Mouse (Mus musculus) yolk sac, embryonic 10.5 days (tissue): ENCODE measurements around the gene Baz1a.
A peak's percentile ranks its signal among the peaks of the same experiment; 100 is the strongest.
"Not testable (repeated sequence)": the region's sequence is repeated elsewhere in the genome, so short reads cannot be mapped to it uniquely, and the experiment has no call there.

Source experiments
- DNase-seq: peaks from one replicate; pipeline ENCODE4 v3.0.0-alpha.2; 2017; ENCODE audit warnings: low spot score

Baz1a gene

DNA sequence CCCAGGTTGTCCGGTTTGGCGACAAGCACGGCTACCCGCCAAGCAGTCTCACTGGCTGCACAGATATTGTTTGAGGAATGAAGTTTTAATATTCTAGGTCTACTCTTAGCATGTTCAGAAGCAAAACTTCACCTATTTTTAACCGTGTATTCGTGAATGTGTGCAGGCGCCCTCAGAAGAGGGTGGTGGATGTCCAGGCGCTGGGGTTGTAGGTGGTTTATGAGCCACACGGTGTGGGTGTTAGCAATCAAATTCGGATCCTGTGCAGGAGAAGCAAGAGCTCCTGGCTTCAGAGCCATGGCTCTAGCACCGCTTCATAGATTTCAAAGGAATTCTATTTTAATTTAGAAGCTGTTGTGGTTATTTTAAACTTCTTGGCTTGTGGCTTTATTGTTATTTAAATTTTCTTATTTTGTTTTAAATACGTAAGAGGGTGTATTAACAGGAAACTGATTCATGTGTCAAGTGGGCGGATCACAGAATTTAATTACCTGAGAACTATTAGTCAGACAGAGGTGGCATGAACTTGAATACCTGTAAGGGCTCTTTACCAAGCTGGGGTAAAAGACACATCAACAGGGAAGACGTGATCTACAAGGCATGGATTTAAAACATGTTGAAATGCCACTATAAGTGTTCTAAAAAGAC is 6.7 kb downstream of the Baz1a start:
- no peak for DNase-seq

DNA sequence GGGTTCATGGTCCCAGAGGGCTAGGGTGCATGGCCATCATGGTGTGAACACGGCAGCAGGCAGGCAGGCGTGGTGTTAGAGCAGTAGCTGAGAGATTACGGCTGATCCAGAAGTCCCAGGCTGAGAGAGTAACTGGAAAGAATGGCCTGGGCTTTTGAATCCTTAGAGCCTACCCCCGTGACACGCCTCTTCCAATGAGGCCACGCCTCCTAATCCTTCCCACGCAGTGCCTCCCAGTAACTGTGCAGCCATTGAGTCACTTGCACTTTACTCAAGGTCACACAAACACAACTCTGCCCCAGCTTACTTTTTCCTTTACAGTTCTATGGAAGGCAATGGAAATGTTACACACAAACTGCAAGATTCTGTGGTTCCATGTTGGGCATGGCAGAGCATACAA is 8.1 kb downstream of the Baz1a start:
- no peak for DNase-seq

DNA sequence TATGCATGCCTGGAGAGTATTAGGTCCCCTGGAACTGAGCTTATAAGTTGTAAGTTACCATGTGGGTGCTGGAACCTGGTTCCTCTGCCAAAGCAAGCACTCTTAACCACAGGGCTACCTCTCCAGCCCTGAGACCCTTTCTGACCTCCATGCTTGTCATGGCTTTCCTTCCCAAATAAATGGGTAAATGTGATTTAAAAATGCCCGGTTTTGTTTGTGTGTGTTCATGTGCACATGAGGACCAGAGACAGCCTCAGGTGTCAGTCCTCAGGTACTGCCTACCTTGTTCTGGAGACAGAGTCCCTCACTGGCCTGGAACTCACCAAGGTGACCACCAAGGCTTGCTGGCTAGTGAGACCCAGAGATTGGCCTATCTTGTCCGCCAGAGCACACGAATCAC is 9.8 kb downstream of the Baz1a start:
- no peak for DNase-seq

DNA sequence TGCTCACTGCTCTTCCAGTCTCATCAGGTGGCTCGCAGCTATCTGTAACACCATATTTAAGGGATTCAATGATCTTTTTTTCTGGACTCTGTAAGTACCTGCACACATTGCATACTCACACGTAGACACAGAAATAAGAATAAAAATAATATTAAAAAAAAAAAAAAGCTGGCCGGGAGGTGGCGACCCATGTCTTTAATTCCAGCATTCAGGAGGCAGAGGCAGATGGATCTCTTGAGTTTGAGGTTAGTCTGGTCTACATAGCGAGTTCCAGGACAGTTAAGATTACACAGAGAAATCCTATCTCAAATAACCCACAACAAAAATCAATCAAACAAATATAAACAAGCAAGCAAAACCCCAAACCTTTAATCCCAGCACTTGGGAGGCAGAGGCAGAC is 10.3 kb downstream of the Baz1a start:
- DNase-seq: no peak

DNA sequence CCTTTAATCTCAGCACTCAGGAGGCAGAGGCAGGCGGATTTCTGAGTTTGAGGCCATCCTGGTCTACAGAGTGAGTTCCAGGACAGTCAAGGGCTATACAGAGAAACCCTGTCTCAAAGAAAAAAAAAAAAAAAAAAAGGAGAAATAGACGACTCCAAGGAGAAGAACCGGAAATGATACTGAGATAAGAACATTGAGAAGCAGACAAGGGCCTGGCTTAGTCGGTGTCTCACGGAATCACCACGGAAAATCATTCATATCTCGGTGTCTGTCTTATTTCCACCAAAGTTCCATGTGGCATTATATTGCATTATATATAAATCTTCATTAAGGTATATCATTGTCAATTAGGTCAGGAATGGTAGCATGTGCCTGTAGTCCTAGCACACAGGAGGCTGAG is 11.6 kb downstream of the Baz1a start:
- not testable (repeated sequence) for DNase-seq

DNA sequence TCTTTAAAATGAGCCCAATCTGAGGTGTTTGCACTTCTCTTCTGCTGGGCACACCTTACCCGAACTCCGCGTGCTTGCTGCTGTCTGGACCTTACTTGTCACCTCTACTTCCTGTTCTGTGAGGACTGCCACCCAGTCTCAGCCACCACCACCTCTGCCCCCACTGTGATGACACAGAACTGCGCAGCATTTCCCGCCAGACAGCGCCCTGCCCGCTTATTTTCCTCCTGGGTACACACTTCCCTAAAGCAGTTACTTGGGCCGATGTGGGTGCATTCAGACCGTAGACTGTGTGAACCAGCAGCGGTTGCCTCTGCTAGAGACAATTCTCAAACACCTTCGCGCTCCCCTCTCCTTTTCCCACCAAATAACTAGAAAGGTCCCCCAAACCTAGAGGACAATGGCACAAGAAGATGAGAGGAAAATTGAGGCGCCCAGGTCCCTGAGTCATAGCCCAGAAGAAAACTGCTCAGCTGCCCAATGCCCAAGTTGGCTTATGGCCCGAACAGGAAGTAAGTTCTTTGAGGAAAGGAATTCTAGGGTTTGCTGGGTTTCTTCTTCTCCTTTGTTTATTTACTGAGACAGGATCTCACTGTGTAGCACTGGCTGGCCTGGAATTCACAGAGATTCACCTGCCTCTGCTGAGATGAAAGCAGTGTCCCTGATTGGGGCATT is 15.0 kb downstream of the Baz1a start:
- DNase-seq: no peak

DNA sequence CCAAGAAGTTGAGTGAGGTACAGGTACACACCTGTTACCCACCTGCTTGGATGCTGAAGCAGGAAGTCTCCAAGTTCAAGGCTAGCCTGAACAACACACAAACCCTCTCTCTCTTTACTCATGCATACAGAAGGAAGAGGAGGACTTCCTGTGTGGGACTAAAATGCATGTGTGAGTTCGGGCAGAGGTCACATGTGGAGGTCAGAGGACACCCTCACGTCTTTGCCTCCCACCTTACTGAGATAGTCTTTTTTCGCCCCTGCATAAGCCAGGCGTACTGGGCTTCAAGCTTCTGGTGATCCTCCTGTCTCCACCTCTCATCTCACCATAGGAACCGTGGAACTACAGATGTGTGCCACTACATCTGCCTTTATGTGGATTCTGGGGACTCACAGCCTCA is 15.7 kb downstream of the Baz1a start:
- no peak for DNase-seq

DNA sequence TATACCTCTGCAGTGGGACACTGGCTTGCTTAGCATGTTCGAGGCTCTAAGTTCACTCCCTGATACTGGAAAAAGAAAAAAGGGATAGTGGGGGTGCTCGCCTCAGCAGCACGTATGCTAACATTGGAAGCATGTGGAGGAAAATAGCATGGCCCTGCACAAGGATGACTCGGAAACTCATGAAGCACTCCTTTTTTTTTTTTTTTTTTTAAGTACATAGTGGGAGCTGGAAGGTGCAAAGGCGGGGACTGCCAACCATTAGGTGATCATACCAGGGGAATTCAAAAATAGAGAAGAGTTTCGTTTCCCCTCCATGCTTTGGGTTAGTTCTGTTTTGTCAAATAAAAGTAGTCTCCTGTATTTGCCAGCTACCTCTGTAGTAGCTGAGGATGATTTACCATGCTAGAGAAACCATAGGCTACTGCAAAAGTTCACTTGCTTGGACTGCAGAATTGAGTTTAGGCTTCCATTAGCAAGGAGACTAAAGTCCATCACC is 17.1 kb downstream of the Baz1a start:
- no peak for DNase-seq

DNA sequence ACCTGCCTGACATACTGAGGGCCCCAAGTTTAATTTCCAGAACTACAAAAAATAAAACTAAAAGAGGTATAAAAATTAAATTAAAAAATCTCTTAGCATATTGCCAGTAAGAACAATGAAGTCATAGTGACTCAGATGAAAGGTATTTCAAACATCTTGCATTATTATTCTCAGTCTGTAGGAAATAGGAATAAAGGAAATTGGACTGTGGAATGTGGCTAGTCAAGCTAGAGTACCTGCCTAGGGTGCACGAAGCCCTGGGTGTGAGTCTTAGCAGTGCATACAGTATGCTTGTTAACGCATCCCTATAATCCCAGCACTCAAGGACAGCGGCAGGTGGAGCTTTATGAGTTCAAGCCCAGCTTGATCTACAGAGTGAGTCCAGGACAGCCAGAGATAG is 18.2 kb downstream of the Baz1a start:
- DNase-seq: no peak

DNA sequence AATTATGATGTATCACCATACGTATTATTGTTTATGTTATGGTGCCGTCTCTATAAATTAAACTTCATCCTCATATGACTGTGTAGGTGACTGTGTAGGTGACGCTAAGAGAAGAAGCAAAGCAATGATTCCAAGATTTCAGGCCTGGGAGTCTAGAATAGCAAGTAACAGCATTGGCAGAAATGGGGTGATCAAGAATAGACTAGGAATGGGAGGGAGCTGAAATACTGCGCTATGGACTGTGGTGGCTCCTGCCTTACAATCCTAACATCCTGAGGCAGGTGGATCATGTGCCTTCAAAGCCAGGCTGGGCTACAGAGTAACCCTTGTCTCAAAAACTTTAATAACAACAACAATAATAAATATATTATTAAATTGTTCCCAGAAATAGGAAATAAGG is 19.7 kb downstream of the Baz1a start:
- no peak for DNase-seq

DNA sequence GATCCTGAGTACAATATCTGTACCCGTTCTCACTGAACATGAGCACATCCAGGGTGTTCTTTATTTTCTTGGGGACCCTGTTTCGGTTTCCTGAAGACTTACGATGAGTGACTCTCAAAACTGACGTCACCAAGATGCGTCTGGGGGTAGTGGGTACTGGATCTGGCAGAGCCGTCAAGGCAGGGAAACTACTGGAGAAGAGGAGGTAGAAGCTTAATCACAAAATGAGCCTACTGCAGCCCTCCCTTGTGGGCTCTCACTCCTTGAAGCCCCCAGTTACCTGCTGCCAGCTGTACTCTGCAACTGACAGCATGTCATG is 20.1 kb downstream of the Baz1a start:
- no peak for DNase-seq

DNA sequence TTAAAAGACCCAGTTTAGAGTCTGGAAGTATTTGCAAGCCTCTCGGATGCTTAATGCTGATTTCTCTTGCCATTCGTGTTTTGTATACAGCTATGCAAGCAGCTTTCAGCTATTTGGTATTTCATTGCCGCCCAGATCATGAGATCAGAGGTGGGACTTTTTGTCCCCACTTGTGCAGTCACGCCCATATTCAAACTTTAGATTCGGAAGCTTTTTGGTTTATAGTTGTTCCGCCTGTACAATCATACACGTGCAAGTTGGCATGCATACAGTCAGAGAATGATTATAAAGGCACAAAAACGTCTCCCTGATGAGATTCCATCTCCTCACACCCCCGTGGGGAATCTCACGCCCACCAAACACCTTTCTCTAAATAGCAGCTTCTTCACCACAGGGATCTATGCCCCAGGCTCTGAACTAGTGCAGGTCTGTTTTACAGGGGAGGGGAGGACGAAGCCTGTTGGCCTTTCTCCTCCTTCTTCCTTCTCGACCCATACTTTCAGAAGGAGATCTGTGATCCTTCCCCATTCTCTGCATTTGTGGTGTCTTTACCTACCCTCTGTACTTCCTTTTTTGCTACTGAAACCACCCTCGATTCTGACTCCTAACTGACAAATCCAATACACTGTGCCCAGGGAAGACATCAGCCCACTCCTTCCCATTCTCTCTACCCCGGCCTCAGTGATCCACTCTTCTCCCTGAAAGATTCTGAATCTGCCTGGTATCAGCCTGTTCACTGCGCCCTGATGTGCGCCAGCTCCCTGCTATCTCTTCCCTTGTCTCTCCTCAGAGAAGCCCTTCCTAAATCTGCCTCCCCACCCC is 20.7 kb downstream of the Baz1a start:
- no peak for DNase-seq

DNA sequence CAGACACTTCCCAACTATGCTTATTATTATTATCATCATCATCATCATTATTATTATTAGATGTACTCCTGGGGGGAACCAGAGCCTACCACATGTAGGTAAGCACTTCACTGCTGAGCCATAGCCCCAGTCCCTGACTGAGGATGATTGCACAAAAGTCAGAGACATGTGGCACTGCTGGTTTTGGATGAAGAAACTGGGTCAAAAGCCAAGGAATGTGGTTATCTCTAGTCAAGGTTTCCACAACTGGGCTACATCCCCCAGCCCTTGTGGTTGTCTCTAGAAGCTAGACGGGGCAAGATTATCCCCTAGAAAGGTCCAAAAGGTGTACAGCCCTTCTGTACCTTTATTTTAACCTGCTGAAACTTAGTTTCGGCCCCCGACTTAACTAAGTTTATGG is 21.3 kb downstream of the Baz1a start:
- DNase-seq: no peak

DNA sequence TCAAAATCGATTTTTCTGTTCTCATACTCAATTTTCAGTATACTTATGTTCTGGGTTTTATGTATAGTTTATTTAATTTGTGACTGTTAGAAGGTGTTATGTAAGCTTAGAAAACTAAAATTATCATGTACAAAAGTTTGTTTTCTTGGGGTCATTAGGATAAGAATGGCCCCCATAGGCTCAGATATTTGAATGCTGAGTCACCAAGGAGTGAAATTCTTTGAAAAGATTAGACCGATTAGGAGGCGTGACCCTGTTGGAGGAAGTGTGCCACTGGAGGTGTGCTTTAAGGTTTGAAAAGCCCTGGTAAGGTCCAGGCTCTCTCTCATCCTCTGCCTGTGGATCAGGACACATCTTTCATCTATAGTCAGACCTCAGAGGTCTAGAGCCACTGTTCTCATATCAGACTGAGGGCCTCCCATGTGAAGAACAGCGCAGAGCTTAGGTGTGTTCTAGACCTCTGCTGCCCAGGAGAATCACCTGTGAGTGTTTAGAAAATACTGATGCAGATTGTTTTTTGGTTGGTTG is 25.8 kb downstream of the Baz1a start:
- DNase-seq: no peak

DNA sequence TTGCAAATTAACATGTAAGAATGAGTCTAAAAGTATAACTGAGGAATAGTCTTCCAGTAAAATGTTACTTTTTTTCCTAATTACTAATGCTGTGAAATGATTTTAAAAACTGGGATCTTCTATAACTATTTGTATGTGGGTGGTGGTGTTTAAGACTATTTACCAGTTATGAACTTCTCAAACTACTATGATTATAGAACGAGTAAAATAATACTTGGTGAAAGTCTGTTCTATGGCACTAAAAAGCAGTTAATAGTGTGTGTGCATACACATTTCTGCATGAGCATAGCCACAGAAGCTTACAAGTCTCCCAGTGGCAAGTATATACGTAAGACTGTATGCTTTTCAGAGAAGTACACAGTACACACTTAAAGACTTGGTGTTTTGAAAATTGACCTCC is 27.0 kb downstream of the Baz1a start:
- no peak for DNase-seq

DNA sequence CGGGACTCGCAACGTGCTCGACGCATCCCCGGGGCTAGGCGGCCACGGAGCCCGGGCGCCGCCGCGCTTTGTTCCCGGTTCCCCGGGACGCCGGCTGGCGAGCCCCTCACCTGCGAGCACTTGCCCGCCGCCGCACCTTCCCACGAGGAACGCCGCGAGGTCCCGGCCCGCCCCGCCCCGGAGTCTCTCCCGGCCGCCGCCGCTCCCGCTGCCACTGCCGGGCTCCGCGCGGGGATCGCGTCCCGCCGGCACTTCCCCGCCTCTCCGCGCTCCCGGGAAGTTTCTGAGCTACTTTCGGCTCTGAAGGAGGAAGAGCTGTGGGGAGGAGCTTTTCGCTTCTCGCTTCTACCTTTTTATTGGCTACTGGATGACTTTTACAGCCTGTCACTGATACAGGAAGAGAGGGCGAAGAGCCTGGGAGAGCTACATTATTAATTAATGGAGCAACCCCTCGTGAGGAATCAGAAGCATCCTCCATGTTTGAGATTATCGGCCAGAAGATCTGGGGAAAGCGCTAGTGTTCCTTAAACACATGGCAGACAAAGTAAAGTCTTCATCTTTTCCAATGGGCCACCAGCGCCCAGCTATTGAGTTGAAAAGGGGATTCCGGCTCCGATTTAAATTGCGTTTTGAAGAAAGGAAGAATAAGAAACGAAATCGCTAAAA is 28.0 kb downstream of the Baz1a start, which contains the start of gene Gm20403:
Gene Gm20403, minus strand, starts transcription at position 478 of the 666 bp plus-strand sequence.
- DNase-seq: peak; percentile 69

DNA sequence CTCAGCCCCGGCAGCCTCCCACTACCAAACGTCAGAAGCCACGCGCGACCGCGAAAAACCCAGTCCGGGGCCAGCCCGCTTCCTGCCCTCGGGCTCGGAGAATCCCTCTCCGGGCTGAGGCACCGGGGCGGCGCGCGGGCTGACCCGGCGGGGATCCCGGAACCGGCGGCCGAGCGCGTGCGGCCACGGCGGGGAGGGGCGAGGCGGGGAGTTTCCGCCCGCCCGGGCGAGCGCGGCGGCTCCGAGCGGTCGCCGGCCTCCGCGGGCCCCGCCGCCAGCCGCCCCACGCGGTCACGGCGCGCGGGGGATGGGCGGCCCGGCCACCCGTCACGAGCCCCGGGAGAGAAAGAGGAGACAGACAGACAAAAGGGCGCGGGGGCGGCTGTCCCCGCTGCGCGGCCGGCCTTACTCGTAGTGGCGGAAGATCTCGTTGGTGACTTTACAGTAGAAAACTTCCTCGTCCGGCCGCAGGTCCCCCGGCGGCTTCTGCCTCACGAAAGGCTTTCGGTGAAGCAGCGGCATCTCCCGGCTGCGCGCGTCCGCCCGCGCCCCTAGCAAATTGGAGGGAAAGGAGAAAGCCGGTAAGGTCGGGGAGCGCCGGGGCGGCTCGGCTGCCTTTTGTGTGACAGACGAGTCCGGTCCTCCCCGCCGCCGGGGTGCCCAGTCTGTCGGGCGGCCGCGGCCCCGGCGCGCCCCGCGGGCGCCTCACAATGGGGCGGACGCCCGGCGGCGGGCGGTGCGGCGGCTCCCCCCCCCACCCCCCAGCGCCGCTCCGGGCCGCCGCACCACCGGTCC is 28.7 kb downstream of the Baz1a start:
- peak; percentile 61 for DNase-seq

DNA sequence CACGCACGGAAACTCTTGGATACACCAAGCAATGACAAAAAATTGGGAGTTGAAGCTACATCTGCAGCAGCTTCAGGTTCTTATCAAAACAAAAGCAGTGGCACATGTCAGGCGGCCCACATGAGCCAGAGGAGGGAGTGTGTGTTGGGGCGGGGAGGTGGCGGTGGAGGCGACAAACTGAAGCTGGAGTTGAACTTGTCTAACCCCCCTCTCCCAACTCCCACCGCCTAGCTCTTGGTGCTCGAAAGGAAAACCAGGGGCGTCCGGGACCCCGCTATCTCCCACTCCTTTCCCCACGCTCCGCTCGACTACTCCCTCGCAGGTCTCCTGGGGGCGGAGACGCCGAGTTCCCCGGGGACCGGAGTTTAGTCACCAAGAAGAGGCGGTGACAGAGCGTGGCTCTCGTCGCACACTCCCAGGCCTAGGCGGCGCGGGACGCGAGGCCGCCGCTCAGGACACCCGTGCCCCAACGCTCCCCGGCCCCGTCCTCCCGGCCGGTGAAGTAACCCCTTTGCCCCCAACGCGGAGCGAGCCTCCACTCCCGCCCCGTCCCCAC is 29.4 kb downstream of the Baz1a start:
- DNase-seq: peak; percentile 75

DNA sequence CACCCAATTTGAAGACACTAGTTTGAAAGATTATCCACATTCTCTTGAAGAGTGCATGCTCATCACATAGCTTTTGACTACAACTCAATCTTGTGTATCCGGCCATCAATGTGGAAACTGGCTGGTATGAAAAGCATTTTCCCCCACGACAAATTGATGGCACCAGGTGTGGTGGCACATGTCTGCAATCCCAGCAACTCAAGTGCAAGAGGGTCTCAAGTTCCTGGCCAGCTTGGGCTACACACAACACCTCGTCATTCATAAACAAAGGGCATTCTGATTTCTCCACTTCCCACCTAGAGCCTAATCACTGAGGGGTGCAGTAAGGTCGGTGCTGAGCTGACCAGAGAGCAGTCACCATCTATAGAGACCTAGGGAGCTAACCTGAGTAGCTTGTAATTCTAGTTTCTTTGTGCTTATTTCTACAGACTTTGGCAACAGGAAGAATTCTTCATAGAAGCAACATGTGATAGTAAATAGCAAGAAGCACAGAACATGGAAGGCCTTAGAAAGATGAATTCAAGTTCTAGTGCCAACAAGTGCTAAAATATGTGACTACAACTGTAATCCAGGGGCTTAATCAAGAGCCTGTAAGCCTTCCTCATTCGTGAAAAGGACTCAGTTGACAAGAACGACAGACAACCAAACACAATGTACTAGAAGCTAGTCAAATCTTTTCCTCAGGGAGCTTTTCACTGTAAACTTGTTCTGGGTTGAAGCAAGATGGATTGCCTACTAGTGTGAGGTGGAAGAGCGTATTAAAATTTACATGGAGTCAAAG is 31.0 kb downstream of the Baz1a start:
- no peak for DNase-seq

DNA sequence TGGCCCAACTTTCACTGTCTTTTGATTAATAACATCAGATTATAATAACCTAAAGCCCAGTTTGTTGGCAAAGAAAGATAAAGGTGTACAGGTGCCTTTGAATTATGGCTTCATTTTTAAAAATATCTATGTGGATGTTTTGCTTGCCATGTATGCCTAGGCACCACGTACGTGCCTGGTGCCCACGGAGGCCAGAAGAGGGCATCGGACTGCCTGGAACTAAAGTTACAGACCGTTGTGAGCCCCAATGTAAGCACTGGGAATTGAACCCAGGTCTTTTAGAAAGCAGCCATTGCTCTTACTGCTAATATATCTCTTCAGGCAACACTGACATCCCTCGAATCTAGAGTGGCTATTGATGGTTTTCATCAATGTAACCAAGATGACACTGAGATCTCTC is 32.2 kb downstream of the Baz1a start:
- DNase-seq: no peak
